Mouse (Mus musculus) heart, postnatal 0 days (tissue): ENCODE data around the gene Rap1gap.

Experiments used
- CTCF ChIP-seq: IDR thresholded peaks from 2 replicates; pipeline ENCODE4 v1.5.1; 2016; ENCODE audit warnings: antibody characterized with exemption, control low read depth, low read depth
- EP300 ChIP-seq: IDR thresholded peaks from 2 replicates; pipeline ENCODE4 v1.6.1; 2016; ENCODE audit warnings: antibody characterized with exemption, low read depth

DNA sequence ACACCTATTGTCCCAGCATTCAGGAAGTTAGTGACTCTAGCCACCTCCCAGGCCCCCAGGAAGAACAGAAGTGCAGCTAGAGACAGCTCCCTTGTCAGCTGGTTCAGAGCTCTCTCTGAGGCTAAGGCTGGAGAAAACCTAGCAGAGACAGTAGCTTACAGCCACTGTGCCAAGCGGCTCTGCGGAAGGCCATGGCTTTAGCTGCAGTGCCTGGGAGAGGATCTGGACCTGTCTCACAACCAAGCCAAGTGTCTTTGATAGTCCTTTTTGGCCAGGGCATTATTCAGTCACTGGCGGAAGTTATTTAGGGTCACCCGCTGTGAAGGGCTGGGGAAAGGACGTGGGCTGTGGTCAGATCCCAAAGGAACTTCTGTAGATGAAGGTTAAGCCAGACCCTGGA lies 103.9 kb downstream of the Rap1gap start:
- TF ChIP-seq CTCF, result no peak
- TF ChIP-seq EP300, result no peak
